Mouse (Mus musculus) olfactory bulb, adult 2 months (tissue): ENCODE measurements around the gene Frmd4b. TPM values are rescaled to one million over a fixed set of nuclear protein-coding genes. Genes with fewer than 3 reads are reported as not detected.

Experiments used
- H3K27ac ChIP-seq: fragments of 200-500 bp; 2 replicates; pipeline ENCODE4 v1.5.1; 2012; ENCODE audit warnings: low read depth, low read length; ENCODE audit not compliant: insufficient read depth
- H3K4me1 ChIP-seq: fragments of 200-500 bp; 2 replicates; pipeline ENCODE4 v1.6.1; 2012; ENCODE audit warnings: low read length; ENCODE audit not compliant: control insufficient read depth, insufficient read depth
- H3K4me3 ChIP-seq: fragments of 200-500 bp; 2 replicates; pipeline ENCODE4 v1.5.1; 2012; ENCODE audit warnings: mild to moderate bottlenecking, low read depth, low read length, moderate library complexity; ENCODE audit not compliant: insufficient read depth
- CTCF ChIP-seq: fragments of 200-500 bp; IDR thresholded peaks from 2 replicates; pipeline ENCODE4 v1.5.1; 2012; ENCODE audit warnings: low read depth, mild to moderate bottlenecking, low read length, moderate library complexity; ENCODE audit not compliant: insufficient read depth
- POLR2A ChIP-seq: fragments of 200-500 bp; IDR thresholded peaks from 2 replicates; pipeline ENCODE4 v1.6.1; 2012; ENCODE audit warnings: mild to moderate bottlenecking, low read depth, low read length, moderate library complexity; ENCODE audit not compliant: insufficient read depth
- WGBS: fragments of 180-500 bp; shearing (Covaris S2); methylation state at CpG from one replicate; pipeline ENCODE4 v1.1.7; 2018; 5-methylcytosine and 5-hydroxymethylcytosine counted together
- polyA plus RNA-seq: library from polyadenylated mRNA; stranded (reverse); fragments of >200 nt; gene quantifications from 2 replicates; pipeline ENCODE4 v1.2.4, GENCODE M21; 2012; ENCODE audit warnings: low replicate concordance; ENCODE audit not compliant: missing spikeins, insufficient read depth, insufficient read length

The Frmd4b gene
- polyA plus RNA-seq, 1 experiment = not detected

DNA sequence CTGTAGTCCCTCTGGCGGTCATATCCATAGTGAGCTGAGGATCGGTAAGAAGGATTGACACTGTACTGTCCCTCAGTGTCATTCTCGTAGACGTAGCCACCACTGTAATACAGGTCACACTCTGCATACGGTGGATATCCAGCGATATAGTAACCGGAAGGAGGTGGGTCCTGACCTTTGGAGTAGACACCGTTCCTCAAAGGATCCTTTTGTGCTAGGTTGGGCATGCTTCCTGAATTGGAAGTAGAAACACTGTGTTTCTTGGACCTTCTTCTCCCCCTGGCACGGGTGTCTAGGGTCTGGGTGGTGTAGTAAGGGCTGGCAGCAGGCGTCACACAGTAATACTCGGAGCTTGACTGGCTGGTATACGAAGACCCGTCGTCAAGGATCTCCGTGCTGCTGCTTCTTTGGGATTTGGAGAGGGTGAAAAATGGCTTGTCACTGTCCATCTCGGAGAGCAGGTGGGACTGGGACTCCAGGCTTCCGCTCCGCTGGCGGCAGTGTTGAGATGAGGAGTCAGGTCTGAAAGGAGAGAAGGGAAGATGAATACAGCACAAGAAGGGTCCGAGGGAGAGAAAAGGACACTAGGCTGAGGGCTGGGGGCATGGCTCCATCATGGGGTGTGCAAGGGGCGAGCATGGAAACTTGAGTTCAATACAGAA, 321.3 kb downstream of the Frmd4b start:
- H3K4me1 ChIP-seq = peaks cover 5% of the 10 kb centered on the region
- TF ChIP-seq CTCF (no peak), POLR2A (no peak)
- 93% methylated on average over 21 of the region's 21 CpGs for WGBS
- no peak overlapping the region for H3K27ac ChIP-seq
- no peak overlapping the region for H3K4me3 ChIP-seq

DNA sequence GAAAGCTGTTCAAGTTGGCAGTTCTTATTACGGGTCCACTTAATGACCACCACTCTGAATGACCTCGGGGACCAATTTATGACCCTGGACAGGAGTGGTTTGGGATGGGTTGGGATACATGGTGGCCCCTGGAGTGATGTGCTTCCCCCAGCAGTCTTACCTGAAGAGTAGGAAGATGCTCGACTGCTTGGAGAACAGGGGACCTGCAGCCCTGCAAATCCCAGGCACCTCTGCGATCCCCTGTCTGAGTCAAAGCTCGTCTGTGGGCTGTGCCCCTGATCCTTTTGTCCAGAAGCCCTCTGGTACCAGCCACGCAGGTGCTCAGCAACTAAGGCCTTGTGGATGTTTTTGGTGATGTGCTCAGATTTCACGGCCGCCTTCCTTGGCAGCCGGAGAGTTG, 321.9 kb downstream of the Frmd4b start:
- no peak for TF ChIP-seq CTCF
- TF ChIP-seq POLR2A = no peak
- 95% methylated on average over 9 of the region's 9 CpGs for WGBS
- no peak overlapping the region for H3K27ac ChIP-seq
- no peak overlapping the region for H3K4me3 ChIP-seq
- peaks cover 5% of the 10 kb centered on the region for H3K4me1 ChIP-seq

GRCm38 (mm10) chr6:97293667-97294569, 323.4 kb downstream of the Frmd4b start:
- Histone ChIP-seq H3K27ac (no peak overlapping the region), H3K4me3 (no peak overlapping the region), H3K4me1 (peaks cover 5% of the 10 kb centered on the region)
- 88% methylated on average over 12 of the region's 12 CpGs for WGBS
- TF ChIP-seq POLR2A (no peak), CTCF (no peak)

GRCm38 (mm10) chr6:97292894-97293293, 324.4 kb downstream of the Frmd4b start:
- H3K4me1 ChIP-seq = peaks cover 5% of the 10 kb centered on the region
- TF ChIP-seq POLR2A (no peak), CTCF (no peak)
- H3K4me3 ChIP-seq = no peak overlapping the region
- H3K27ac ChIP-seq = no peak overlapping the region
- WGBS = 87% methylated on average over 5 of the region's 5 CpGs

- H3K27ac ChIP-seq = no peak overlapping the region
- no peak for TF ChIP-seq CTCF
- no peak for TF ChIP-seq POLR2A
- no peak overlapping the region for H3K4me3 ChIP-seq
- peaks cover 5% of the 10 kb centered on the region for H3K4me1 ChIP-seq
- WGBS = 92% methylated on average over 3 of the region's 3 CpGs
These were observed 325.2 kb downstream of the Frmd4b start for GRCm38 (mm10) chr6:97292096-97292495.

GRCm38 (mm10) chr6:97291159-97291908, 326.0 kb downstream of the Frmd4b start:
- WGBS = 56% methylated on average over 21 of the region's 21 CpGs
- TF ChIP-seq CTCF (no peak), POLR2A (no peak)
- Histone ChIP-seq H3K4me3 (no peak overlapping the region), H3K27ac (peak overlapping the region; percentile 43), H3K4me1 (peaks cover 5% of the 10 kb centered on the region)

- H3K4me3 ChIP-seq = no peak overlapping the region
- TF ChIP-seq POLR2A (no peak), CTCF (no peak)
These were observed 326.7 kb downstream of the Frmd4b start for GRCm38 (mm10) chr6:97290687-97291086.

DNA sequence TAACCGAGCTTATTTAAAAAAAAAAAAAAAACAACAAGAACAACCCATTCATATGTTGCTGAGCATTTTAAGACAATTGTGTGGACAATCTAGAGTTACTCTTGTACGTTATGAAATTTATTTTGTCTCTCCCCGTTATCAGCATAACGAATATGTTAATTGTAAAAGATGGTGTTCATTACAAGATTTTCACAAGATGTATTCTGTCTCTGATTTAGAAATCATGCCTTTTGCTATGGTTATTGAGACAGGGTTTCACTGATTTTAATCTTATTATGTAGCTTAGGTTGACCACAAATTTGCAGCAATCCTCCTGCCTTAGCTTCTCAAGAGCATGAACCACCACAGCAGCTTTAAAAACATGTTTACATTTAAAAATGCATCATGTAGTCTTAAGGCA, 327.5 kb downstream of the Frmd4b start:
- H3K4me3 ChIP-seq = no peak overlapping the region
- WGBS = 95% methylated on average over 4 of the region's 4 CpGs
- H3K27ac ChIP-seq = no peak overlapping the region
- H3K4me1 ChIP-seq = peaks cover 5% of the 10 kb centered on the region
- no peak for TF ChIP-seq CTCF
- TF ChIP-seq POLR2A = no peak

More at GRCm38 (mm10) chr6:97290687-97291086, 326.7 kb downstream of the Frmd4b start:
- Histone ChIP-seq H3K4me1 (peaks cover 5% of the 10 kb centered on the region), H3K27ac (no peak overlapping the region)
- 70% methylated on average over 3 of the region's 3 CpGs for WGBS

DNA sequence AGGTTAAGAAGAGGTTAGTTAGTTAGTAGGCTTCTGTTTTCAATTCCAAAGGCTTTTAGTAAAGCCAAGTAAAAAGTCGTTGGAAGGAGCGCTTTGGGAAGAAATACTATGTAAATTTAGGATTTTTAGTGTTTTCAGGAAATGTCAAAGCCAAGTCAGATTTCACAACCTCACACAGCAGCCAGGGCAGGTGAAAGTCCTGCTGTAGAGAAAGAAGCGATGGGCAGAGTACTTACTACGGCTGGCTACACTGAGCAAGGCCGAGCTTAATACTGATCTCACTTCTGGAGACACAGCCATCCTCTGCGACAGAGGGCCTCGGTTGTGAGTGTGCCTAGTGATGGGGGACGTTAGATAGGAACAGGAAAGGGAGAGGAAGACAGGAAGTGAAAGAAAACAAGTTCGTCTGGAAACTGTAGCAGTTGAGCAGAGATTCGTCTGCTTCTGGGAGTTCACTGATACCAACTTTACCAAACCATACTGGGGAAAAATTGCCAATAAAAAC, 328.0 kb downstream of the Frmd4b start:
- H3K4me3 ChIP-seq = no peak overlapping the region
- 90% methylated on average over 10 of the region's 10 CpGs for WGBS
- peaks cover 5% of the 10 kb centered on the region for H3K4me1 ChIP-seq
- TF ChIP-seq POLR2A (no peak), CTCF (no peak)
- H3K27ac ChIP-seq = no peak overlapping the region
